Mouse (Mus musculus): ENCODE results near the gene Pigq.

- TF ChIP-seq POLR2A (IDR thresholded peaks at IDR 0.05; ENCODE audit: low read depth, low read length) = no peak
- TF ChIP-seq CTCF (conservative IDR thresholded peaks at IDR 0.05; ENCODE audit: insufficient read depth, insufficient read length, low read depth, low read length) = no peak
These were observed 27.6 kb downstream of the Pigq start for GRCm38 (mm10) chr17:25916931-25917647.

Measured in kidney, adult 2 months (tissue).